Mouse (Mus musculus) natural killer cell, adult 2 months (primary cell): ENCODE results near the gene Acad12.
"Not testable (repeated sequence)": the region's sequence is repeated elsewhere in the genome, so short reads cannot be mapped to it uniquely, and the experiment has no call there.

ENCODE experiments used
- DNase-seq, 2 experiments: peaks; one replicate each; pipeline ENCODE4 v3.0.0; 2022; ENCODE audit warnings: low spot score in 2 of 2

The Acad12 gene

DNA sequence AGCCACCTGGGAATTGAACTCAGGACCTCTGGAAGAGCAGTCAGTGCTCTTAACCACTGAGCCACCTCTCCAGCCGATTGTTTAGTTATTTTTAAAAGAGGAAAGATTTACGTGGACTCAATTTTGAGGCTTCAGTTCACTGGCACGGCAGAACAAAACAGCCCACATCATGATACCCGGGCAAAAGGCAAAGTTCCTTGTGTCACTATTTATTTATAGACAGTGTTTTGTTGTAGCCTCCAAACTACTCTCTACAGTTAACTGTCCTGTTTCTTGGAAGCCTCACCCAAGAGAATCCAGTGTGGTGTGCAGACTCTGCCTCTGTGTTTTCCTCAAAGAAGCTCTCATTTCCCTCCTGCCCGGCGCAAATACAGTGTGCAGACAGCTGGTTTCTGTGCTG lies 6.7 kb downstream of the Acad12 start:
- no peak for DNase-seq

DNA sequence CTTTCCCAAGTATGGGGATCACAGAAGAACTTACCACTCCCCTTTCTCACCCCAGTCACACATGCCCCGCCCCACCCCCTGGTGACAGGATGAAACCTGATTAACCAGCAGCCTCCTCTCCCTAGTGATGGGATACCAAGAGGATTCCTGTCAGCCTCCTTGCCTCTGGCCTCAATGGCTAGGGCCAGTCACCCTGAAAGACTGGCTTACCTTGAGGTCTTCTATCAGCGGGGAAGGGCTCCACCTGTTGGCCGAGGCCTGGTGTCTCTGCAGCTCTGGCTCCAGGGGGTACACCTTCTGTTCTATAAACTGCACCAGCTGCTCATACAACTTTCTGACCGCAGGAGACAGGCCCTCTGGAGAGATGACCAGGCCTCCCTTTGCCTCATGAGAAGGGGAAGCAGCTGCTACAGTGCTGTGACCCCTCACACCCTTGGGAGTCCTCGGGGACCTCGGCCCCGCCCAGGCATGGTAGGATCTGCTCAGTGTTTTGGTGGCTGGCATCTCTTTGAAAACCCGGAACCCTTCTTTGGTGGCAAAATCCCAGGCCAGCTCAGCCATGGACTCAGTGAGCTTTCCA lies 9.1 kb downstream of the Acad12 start:
- not testable (repeated sequence) for DNase-seq

DNA sequence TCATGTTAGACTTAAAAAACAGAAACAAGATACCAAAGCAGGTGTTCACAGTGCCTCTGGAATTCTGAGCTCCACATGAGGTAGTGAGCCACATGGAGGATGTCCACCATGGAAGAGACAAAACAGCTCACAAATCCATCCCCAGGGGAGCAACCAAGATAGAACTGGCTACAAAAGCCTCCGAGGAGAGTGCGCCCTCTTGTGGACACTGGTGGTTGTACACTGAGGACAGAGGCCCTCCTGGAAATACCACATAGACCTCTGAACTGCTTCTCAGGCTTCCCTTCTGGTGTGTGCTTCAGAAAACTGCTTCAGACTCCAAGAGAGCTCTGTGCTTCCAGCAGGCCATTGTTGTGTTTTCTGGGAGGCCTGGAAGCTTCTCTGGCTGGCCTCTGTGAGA lies 12.6 kb downstream of the Acad12 start:
- peak; percentile 67 to 80 for DNase-seq

DNA sequence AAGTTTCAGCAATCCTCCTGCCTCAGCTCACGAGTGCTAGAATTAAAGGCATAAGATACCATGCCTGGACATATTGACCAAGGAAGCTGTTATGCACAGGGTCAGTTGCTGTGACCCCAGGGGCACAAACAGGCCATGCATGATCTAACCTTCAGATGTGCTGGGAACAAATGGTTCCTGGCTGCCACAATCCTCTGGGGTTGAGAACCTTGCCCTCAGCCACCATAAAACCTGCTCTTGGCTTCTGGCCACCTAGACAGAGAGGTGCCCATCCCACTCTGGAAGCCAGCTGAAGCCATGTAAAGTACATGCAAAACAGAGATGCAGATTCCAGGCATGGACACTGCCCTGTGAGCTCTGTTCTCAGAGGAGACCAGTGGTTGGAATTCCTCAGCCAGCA lies 14.9 kb downstream of the Acad12 start:
- not testable (repeated sequence) for DNase-seq

DNA sequence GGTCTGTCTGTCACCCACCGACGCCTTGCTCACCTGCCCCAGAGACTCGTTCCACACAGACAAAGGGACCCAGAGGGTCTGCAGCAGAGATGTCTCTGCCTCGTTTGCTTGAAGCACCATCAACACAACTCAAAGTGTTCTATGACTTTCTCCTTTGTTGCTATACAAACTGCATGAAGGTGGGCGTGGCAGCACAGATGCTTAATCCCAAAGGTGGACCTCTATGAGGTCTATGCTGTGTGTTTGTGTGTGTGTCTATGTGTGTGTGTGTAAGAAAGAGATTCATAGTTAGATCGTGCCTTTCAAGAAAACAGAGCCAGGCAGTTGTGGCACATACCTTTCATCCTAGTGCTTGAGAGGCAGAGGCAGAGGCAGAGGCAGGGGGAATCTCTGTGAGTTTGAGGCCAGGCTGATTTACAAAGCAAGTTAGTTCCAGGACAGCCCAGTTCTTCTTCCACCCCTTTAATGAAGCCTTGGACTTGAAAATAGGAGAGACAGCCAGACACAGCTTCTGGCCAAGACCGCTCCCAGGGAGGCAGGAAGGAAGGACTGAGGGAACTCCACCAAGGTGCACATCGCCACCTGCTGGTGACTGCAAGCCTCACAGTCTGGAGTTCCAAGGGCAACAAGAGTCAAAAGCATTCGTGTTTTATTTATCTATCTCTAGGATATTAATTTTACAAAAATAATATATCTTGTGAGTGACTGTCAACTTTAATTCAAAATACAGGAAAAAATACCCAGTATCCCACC lies 17.0 kb downstream of the Acad12 start:
- DNase-seq = peak; percentile 70 to 82

DNA sequence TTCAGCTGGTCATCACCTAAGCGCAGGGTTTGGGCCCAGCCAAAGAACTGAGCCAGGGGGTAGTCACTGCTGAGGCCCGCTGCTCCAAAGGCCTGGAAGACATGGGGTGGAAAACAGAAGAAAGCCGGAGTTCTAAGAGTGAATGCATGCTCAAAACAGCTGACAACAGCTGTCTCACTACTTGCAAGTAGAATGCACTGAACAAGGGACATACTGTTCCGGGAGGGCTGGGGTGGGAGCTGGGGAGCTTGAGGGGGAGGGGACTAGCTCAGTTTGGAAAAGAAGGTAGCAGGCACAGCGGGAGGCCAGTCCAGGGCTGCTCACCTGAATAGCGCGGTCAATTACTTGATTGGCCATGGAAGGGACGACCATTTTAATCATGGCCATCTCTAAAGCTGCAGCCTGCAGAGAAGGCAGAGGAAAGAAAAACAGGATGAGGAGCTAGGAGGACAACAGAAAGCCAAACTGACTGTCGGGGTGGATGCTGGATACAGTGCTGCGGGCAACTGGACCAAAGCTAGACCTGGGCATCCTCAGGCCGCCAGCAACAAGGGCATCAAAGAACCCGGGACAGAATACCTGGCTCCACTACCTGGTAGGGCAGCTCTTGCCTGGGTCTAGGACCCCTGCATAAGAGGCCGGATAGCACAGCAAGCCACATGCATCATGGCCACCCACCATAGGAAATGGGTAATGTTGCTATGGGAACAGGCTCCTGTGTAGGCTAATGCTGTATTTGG lies 19.7 kb downstream of the Acad12 start:
- no peak for DNase-seq

DNA sequence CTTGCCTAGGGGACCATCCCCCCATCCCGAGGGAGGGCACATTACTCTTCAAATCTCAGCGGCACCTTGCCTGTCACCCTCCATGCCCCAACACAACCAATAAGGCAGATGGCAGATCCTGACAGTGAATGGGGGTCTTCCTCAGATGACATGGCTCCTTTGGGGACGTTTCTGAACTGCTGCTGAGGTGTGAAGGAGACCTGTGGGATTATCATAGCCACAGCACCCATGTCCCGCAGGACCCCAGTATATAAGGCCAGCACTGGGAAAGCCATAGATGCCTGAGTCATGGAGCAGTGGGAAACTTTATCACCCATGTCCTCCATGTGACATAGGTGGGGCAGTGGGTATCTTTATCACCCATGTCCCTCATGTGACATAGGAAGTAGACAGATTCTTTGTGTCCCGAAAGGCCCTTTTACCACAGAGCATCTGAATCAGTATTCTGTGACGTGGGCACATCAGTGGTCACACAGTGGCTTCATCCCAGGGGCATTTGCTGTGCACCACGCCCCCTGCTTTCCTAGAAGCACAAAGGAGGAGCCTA lies 20.7 kb downstream of the Acad12 start:
- DNase-seq = no peak

DNA sequence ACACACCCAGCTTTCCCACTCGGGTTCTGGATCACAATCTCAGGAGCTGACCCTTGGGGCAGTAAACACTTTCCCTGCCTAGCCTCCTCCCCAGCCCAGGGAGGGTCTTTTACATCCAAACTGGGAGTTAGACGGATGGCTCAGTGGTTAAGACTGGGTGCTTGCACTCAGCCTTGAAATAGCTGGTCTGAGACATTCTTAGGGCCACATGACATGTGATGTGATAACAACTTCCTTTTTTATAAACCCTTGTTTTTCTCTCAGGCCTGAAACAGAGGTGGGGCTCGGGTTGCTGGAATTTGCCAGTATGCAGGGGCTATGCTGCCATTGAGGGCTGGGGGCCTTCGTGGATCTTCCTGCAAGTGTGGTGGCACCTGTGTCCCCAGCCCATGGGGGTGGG lies 21.4 kb downstream of the Acad12 start:
- DNase-seq = no peak

DNA sequence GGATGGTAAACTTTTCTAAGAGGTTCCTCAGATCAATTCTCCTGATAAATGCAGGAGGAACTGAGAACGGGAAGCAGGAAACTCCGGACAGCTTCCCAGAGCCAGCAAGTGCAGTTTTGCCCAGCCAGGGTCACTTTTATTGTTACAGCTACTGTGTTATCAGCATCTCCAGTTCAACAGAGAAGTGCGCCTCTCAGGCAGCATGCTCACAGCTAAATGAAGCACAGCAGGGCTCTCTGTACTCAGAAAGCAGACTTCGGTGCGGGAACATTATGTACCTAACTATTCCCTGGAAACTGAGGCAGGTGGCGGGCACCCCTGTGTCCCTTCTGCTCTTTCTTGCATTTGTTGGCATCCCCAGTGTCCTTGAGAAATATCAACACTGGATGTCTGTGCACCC lies 22.5 kb downstream of the Acad12 start:
- no peak for DNase-seq

DNA sequence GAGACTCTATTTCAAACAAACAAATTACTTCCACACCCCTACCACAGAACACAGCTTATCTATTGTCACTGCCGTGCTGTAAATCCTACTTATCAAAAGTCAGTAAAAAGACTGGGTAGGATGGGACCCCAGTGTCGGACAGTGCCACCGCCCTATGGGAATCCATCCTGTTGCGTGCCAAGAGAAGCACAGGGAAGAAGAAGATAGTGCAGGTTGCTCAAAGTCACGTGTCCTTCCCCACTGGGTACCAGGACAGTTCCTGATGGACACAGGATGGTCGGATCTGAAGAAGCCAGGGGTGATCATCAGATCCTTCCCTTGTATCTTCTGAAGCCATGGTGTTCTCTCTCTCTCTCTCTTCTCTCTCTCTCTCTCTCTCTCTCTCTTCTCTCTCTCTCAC lies 23.0 kb downstream of the Acad12 start:
- DNase-seq = no peak

DNA sequence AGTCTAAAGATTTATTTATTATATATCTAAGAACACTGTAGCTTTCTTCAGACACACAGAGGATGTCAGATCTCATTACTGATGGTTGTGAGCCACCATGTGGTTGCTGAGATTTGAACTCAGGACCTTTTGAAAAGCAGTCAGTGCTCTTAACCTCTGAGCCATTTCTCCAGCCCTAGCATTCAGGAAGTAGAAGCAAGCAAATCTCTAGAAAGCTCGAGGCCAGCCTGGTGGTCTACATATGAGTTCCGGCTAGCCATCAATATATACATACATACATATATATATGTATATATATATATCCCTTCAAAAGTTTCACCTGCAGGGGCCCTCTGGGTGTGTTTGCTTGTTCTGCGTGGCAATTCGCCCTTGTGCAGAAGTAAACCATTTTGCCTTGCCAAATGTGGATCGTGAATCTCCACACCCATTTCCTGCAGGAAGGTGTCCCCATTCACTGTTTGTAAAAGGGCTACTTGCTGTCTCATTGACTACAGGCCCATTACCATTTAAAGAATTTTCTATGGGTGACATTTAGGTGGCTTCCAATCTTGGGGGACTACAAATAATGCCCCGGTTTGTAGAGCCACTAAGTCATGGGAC lies 23.9 kb downstream of the Acad12 start:
- no peak for DNase-seq

DNA sequence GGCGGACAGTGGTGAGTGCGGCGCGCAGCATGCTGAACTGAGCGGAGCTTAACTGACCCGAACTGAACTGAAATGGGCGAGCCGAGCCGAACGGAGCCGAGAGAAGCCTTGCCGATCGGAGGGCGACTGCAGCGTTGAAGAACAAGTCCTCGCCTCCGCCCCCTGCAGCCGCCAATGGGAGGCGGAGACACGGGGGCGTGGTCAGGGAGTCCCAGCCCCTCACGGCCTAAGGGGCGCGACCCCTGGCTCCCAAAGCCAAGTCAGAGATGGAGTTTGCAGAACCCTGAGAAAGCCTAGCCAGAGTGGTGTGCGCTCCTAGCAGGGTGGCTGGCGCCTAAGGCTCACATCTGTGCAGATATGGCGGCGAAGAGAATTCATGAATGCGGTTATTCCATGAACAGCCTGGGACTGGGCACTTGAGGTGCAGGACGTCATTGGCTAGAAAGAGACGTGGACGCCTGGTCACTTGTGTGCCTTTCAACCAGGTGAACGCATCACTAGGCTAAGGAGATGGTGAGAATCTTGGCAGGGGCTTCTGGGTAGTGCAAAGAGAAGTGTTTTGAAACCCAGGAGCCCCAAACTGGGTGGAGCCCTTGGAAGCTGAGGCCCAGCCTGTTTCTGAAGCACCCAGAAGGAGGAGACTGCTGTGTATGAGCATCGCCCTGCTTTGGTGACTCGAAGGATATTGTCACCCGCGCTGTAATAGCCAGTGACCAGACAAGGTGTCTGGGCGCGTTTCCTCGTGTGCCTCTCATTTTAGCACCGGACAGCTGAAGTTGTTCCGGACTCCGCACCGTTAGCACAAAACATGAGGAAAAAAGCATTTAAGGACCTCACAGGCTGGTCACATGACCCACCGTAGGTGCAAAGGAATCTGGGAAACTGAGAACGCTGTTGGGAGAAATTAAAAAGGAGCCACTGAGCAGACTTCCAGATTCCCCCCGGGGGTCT lies 25.0 kb downstream of the Acad12 start, which contains the start of gene Aldh2:
Aldh2 (minus strand) TSS at position 374 of the 951 bp plus-strand sequence.
- peak; percentile 60 to 73 for DNase-seq

DNA sequence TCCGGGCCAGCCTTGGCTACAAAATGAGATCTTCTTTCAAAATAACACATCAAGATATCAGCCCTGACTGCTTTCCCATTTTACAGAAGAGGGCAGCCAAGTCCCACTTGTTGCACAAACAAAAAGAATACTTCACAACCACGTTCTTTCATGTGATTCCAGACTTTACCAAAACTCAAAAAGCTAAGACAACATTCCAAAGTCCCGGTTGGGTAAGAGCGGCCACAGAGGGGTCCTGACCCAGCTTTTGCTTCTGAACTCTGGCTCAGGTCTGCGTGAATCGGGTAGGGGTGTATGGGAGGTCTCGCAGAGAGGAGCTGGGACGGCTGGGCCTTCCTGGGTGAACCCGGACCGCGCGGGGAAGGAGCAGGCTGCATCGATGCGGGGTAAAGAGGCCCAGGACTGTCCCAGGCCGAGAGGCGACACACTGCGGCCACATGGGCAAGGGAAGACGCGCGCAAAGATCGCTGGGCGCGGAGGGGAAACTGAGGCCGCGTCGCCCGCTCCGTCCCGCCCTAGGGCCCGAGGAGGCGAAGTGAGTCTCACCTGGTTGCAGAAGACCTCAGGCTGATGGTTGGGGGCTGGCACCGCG lies 25.8 kb downstream of the Acad12 start:
- no peak for DNase-seq

DNA sequence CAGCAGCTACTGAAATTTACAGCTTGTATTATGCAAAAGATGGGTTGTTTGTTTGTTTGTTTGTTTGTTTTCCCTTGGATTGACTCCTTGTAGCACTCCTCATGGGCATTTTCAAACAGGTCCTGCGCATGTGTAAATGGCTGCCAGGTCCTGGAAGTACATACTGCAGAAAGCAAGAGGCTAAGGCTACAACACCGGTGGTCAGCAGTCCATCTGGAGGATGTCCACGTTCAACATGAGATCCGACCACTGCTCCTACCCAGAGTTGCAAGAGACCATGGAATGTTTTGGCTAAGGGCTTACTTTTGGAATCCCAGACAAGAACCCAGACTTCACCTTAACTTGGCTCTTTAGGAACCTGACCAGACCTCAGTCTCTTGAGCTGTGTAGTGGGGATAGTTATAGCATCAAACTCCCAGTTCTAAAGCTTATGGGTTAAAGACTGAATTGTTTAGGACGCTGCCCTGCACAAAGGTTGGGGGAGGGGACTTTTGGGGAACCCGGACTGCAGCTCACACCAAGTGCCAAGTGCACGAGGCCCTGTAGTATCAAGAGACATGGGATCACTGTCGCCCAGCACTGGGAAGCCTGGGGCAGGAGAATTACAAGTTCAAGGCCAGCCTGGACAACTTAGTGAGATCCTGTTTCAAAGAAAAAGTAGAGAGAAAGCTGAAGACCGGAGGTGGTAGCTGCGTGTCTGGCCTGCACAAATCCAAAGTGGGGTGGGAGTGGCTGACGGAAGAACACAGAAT lies 26.5 kb downstream of the Acad12 start:
- DNase-seq = no peak

DNA sequence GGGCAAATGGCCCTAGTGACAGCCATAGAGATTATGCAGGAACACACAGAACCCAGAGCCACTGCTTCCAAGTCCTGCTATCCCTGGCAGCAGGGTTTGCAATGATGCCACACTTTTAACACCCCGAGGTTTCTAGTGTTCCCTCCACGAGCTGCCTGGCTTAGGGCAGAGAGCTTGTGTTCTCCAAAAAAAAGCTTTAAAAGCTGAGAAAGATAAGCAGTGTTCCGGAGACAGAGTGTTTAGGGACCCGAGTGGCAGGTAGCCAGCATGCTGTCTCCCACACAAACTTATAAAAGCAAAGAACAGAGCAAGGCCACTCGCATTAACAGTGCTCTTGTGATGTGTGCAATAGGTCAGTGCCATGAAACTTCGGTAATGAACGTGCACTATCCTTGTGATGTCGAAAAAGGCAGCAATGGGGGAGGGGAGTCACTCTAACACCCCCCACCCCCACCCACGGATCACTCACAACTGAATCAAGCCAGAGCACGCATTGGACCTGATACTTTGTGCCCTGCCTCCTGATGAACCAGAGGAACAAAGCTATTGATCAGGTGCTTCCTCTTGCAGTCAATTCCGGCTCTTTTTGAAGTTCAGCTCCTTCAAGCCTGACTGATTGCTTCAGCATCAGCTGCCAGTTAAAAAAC lies 27.2 kb downstream of the Acad12 start:
- DNase-seq = no peak

DNA sequence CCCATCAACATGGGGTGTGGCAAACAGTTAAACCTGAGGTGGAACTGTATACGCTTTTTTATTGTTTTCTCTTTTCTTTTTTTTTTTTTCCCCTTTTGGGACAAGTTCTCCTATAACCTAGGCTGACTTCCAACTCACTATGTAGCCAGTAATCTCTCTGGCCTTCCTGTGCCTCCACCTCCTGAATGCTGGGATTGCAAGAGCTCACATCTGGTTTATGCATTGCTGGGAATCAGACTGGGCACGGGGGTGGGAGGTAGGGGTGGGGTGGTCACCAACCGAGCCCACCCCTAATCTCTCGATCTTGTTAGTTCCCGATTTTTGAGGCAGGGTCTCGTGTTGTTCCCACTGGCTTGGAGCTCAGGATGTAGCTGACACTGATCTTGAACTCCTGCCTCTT lies 28.8 kb downstream of the Acad12 start:
- DNase-seq = no peak

DNA sequence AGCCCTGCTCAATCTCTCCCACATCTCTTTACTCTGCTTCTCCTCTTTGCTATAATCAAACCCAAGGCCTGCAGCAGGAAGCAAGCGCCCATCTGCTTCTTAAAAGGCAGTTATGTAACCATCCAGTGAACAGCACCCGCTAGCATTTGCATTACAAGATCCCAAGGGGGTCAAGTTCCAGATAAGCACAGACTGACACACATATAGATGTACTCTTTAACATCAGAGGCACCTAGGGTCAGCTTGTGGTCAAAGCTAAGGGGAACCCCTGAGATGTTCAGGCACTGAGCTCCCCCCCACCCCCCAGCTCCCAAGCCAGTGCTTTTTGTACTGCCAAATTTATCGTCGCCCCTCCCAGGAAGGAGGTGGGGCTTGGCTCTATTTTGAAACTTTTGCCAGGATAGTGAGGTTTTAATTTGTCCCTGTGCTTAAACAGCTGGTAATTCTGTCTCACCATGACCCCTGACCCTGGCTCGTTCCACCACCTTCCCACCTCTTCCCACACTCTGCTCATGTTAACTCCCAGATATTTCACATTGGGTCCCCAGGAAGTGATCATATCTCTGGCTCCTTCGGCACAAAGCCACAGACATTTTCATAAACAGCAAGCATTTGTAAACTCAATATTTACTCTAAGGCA lies 32.2 kb downstream of the Acad12 start:
- DNase-seq = peak in 1 of 2 experiments; percentile 39

DNA sequence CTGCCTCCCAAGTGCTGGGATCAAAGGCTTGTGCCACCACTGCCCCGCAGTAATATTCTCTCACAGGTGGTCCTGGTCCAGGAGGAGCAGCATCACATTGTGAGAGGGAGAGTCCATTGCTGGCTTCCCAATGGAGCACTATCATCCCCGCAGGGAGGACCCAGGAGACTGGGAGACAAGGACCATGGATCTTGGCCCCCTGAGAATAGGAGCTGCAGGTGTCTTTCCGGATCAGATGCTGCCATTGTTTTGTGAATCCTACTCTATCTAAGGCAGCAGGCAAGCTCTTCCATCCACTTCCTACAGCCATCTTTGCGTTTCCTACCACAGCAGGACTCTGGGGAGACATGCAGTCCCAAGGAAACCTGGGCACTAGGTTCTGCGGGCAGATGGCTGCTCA lies 33.0 kb downstream of the Acad12 start:
- DNase-seq = no peak

DNA sequence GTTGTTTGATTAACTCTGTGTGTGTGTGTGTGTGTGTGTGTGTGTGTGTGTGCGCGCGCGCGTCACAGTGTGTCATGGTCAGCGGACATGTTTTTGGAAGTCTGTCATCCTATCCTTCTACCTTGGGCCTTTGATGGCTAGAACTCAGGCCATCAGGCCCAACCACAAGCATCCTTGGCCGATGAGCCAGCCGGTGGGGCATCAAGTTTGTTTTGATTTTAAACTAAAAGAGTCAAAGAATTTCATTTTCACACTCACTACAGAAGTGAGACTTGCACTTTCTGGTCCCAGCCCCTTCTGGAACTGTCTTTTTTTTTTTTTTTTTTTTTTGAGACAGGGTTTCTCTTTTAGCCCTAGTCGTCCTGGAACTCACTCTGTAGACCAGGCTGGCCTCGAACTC lies 33.7 kb downstream of the Acad12 start:
- DNase-seq = peak; percentile 34 to 57
